Mouse (Mus musculus) forebrain, postnatal 0 days (tissue): ENCODE measurements at regions not wholly inside any gene's neighbourhood (a gene's known extent, or its start where the extent isn't known, plus 50 kb on each side); places are given as distances from the start of the nearest gene placed in this dataset.

Experiments
- ATAC-seq: fragments of 200-750 bp; cut with Nextera tagmentation; 2 replicates; pipeline ENCODE4 v1.8.0; 2017; ENCODE audit warnings: mild to moderate bottlenecking, moderate library complexity
- DNase-seq: peaks from one replicate; pipeline ENCODE4 v3.0.0-alpha.2; 2015
- H3K27ac ChIP-seq: fragments of 300-500 bp; sonication (generic); 2 replicates; pipeline ENCODE4 v1.5.1; 2014; ENCODE audit warnings: low read depth, mild to moderate bottlenecking, antibody characterized with exemption, low read length, moderate library complexity, mixed read lengths
- H3K27me3 ChIP-seq: fragments of 300-500 bp; sonication (generic); 2 replicates; pipeline ENCODE4 v1.6.1; 2014; ENCODE audit warnings: mild to moderate bottlenecking, low read length, mixed read lengths; ENCODE audit not compliant: insufficient read depth
- H3K36me3 ChIP-seq: fragments of 300-500 bp; sonication (generic); 2 replicates; pipeline ENCODE4 v1.6.1; 2014; ENCODE audit warnings: mild to moderate bottlenecking, moderate library complexity; ENCODE audit not compliant: insufficient read depth
- H3K4me1 ChIP-seq: fragments of 300-500 bp; sonication (generic); 2 replicates; pipeline ENCODE4 v1.6.1; 2014; ENCODE audit warnings: antibody characterized with exemption; ENCODE audit not compliant: insufficient read depth
- H3K4me2 ChIP-seq: fragments of 300-500 bp; sonication (generic); 2 replicates; pipeline ENCODE4 v1.6.1; 2014; ENCODE audit warnings: low read depth, mild to moderate bottlenecking, moderate library complexity
- H3K4me3 ChIP-seq: fragments of 300-500 bp; sonication (generic); 2 replicates; pipeline ENCODE4 v1.5.1; 2014; ENCODE audit warnings: low read depth, low read length, mixed read lengths
- H3K9ac ChIP-seq: fragments of 300-500 bp; sonication (generic); 2 replicates; pipeline ENCODE4 v1.6.1; 2014; ENCODE audit warnings: mild to moderate bottlenecking
- H3K9me3 ChIP-seq: fragments of 300-500 bp; sonication (generic); 2 replicates; pipeline ENCODE4 v1.6.1; 2016; ENCODE audit warnings: low read length
- CTCF ChIP-seq: sonication (generic); IDR thresholded peaks from 2 replicates; pipeline ENCODE4 v1.5.1; 2016; ENCODE audit warnings: antibody characterized with exemption, control low read depth, low read depth
- WGBS: fragments of 180-500 bp; shearing (Covaris S2); extraction: QIAGEN DNeasy Blood & Tissue Kit; methylation state at CpG from one replicate; pipeline ENCODE4 v1.1.7; 2014; 5-methylcytosine and 5-hydroxymethylcytosine counted together

DNA sequence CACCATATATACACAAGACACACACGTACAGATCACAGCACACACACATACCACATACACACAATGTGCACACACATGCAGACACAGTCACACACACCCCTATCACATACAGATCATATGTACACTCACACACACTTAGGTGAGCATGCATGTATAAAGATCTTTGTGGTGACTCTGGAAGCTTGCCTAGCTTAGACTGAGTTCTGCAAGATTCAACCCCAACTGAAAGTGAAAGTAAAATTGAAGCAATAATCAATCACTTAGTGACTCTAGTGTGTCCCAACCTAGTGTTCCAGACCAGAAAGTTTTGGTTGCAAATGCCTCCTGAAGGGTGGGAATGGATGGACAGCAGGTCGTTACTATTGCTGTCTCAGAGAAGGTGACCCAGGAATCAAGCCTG is 262.8 kb downstream of the Bcl11a start:
- H3K4me1 ChIP-seq = no peaks in the 10 kb centered on the region
- 84% methylated on average over 2 of the region's 2 CpGs for WGBS
- DNase-seq (no peak), ATAC-seq (no peak)
- no peak overlapping the region for H3K27ac ChIP-seq
- H3K36me3 ChIP-seq = no peaks in the 10 kb centered on the region
- H3K4me3 ChIP-seq = no peak overlapping the region
- no peak overlapping the region for H3K9ac ChIP-seq
- no peaks in the 10 kb centered on the region for H3K27me3 ChIP-seq
- no peaks in the 10 kb centered on the region for H3K9me3 ChIP-seq
- H3K4me2 ChIP-seq = no peak overlapping the region
- TF ChIP-seq CTCF = no peak

DNA sequence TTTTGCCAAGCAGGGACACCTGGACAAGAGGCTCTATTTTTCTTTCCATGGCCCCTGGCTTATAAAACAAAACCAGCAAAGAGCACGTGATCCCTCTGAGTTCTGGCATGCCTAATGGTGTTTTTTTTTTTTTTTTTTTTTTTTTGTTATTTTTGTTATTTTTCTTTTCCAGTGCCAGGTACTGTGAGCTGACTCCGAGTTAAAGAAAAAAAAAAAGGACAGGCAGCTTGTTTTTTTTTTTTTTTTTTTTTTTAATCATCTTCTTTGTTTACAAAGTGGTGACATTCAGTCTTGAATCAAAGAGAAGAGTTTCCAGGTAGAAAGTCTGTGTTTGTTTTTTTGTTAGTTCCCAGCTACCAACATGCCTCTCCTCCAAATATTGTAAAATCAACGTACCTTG is 263.8 kb downstream of the Bcl11a start:
- Histone ChIP-seq H3K27me3 (no peaks in the 10 kb centered on the region), H3K27ac (no peak overlapping the region), H3K4me2 (no peak overlapping the region), H3K4me3 (no peak overlapping the region), H3K4me1 (no peaks in the 10 kb centered on the region), H3K9me3 (no peaks in the 10 kb centered on the region), H3K9ac (no peak overlapping the region), H3K36me3 (no peaks in the 10 kb centered on the region)
- 48% methylated on average over 3 of the region's 3 CpGs for WGBS
- no peak for TF ChIP-seq CTCF
- ATAC-seq = no peak
- DNase-seq = no peak

DNA sequence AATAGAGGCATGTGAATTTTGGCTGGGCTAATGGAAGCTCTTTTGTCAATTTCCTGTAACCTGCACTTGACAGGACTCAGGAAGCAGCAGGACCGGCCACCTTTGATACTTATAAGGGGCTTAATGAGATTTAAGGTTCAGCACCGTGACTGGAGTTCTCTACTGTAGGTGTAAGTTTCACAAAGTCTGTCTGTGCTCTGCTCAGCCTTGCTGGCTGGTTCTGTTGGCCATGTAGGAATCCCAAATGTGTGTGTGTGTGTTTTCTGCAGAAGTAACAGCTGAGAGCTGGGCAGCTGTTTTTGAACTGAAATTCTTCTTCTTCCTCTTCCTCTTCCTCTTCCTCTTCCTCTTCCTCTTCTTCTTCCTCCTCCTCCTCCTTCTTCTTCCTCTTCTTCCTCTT is 264.3 kb downstream of the Bcl11a start:
- WGBS = 19% methylated on average over 2 of the region's 2 CpGs
- DNase-seq = no peak

DNA sequence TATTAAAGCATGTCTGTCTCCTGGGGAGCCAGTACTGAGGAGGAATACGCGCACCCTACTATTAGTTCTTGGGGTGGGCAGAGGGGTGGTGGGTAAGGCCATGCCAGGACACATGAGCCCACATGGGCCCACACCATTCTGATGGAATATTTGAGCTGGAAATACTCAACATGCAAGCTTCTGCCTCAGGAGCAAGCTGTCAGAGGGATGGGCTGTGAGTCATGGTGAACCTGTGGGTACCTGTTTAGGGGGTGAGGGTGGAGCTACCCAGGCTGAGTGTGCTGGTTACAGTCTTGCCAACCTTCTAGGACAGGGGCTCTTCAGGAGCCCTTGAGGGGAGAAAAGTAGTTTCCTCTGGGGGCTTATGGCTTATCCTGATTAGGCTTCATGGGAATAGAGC is 264.9 kb downstream of the Bcl11a start:
- DNase-seq = no peak
- no peak for ATAC-seq
- H3K27ac ChIP-seq = no peak overlapping the region
- TF ChIP-seq CTCF = no peak
- H3K4me2 ChIP-seq = no peak overlapping the region
- no peaks in the 10 kb centered on the region for H3K4me1 ChIP-seq
- no peaks in the 10 kb centered on the region for H3K36me3 ChIP-seq
- WGBS = 82% methylated on average over 2 of the region's 2 CpGs
- no peaks in the 10 kb centered on the region for H3K9me3 ChIP-seq
- H3K4me3 ChIP-seq = no peak overlapping the region
- no peaks in the 10 kb centered on the region for H3K27me3 ChIP-seq
- no peak overlapping the region for H3K9ac ChIP-seq

More for the DNA sequence above, 264.3 kb downstream of the Bcl11a start:
- no peaks in the 10 kb centered on the region for H3K9me3 ChIP-seq
- no peak overlapping the region for H3K4me3 ChIP-seq
- H3K36me3 ChIP-seq = no peaks in the 10 kb centered on the region
- no peak overlapping the region for H3K27ac ChIP-seq
- no peak overlapping the region for H3K9ac ChIP-seq
- no peak for ATAC-seq
- no peak overlapping the region for H3K4me2 ChIP-seq
- H3K27me3 ChIP-seq = no peaks in the 10 kb centered on the region
- no peaks in the 10 kb centered on the region for H3K4me1 ChIP-seq
- TF ChIP-seq CTCF = no peak

DNA sequence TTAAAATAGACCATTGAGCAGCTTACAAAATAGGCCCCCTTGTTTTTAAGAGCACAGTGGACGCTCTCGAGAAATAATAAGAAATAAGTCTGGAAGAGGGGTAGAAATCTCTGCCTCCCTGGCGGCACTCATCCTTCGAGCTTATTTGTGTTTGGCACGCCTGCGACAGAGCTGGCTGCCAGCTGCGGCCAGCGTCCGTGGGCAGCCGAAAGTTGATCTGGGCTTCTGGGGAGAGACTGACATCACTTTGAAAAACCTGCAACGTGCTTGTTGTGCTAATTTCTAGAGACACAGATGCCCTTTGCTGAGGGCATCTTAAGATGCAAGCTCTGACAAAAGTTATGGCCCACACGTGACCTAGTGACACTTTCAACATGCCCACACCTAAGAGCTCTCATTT is 269.4 kb downstream of the Bcl11a start:
- Histone ChIP-seq H3K9ac (no peak overlapping the region), H3K4me3 (no peak overlapping the region), H3K36me3 (no peaks in the 10 kb centered on the region), H3K4me1 (no peaks in the 10 kb centered on the region), H3K9me3 (no peaks in the 10 kb centered on the region), H3K4me2 (no peak overlapping the region), H3K27me3 (no peaks in the 10 kb centered on the region), H3K27ac (no peak overlapping the region)
- ATAC-seq (no peak), DNase-seq (no peak)
- 16% methylated on average over 12 of the region's 12 CpGs for WGBS
- TF ChIP-seq CTCF = no peak

DNA sequence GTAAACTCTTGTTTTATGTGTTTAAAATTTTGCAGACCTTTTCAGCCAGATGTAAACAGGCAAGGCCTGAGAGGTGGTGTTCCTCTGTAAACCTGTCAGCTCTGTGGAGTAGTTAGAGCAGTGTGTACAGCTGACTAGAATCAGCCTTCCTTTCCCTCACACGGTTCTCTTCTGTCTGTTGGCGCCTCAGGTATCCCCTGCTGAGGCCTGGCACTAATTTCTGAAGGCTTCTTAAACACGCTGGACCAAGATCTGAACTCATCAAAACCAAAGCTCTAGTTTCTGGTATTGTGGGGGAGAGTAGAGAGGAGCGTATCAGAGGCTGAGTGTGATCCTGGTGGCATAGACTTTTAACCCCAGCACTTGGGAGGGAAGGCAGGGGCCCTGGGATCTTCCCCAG is 270.9 kb downstream of the Bcl11a start:
- Histone ChIP-seq H3K27ac (no peak overlapping the region), H3K4me2 (no peak overlapping the region), H3K9ac (no peak overlapping the region), H3K27me3 (no peaks in the 10 kb centered on the region), H3K9me3 (no peaks in the 10 kb centered on the region), H3K4me3 (no peak overlapping the region), H3K36me3 (no peaks in the 10 kb centered on the region), H3K4me1 (no peaks in the 10 kb centered on the region)
- 60% methylated on average over 4 of the region's 4 CpGs for WGBS
- no peak for TF ChIP-seq CTCF
- ATAC-seq (no peak), DNase-seq (no peak)

DNA sequence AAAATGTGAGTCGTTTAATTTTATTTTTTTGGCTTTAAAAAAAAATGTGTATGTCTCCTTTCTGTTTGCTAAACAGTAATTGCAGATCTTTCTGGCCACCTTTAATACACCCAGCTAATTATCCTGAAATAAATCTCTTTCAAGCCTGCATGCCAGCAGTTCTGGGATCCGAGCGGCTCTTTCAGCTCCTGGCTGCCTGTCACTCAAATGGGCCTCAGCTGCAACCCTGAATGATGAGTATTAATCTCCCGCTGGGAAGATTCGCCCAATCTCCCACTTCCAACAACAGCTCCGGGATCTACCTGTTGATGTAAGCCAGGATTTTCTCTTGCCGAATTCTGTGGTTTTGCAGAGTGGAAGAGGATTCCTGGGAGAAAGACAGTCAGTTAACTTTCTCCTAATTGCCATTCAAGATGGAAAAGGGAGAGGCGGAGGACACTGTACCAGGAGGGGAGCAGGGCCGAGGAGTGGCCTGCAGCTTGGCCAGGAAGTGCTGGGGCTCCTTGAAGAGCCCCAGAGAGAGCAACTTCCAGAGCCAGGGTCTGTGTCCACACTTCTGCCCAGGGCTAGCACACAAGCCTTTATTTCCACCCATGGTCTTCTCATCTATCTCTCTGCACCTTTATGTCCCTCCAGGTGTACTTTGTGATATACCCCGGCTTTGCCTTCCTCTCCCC is 272.2 kb downstream of the Bcl11a start:
- no peak for ATAC-seq

More for the DNA sequence above, 272.2 kb downstream of the Bcl11a start:
- Histone ChIP-seq H3K4me2 (no peak overlapping the region), H3K9me3 (no peaks in the 10 kb centered on the region), H3K27ac (no peak overlapping the region), H3K4me1 (no peaks in the 10 kb centered on the region), H3K4me3 (no peak overlapping the region), H3K36me3 (no peaks in the 10 kb centered on the region), H3K27me3 (no peaks in the 10 kb centered on the region), H3K9ac (no peak overlapping the region)
- no peak for DNase-seq
- 18% methylated on average over 10 of the region's 10 CpGs for WGBS
- TF ChIP-seq CTCF = no peak
